Mouse (Mus musculus) frontal cortex, postnatal 14 days (tissue): Measurements from ENCODE around the gene Ets2.
A peak's percentile ranks its signal among the peaks of the same experiment; 100 is the strongest.
"Not testable (repeated sequence)": the region's sequence is repeated elsewhere in the genome, so short reads cannot be mapped to it uniquely, and the experiment has no call there.

ENCODE experiments used
- DNase-seq, 2 experiments: peaks; one replicate each; pipeline ENCODE4 v3.0.0; 2022; ENCODE audit warnings: low spot score in 2 of 2

Ets2 gene

DNA sequence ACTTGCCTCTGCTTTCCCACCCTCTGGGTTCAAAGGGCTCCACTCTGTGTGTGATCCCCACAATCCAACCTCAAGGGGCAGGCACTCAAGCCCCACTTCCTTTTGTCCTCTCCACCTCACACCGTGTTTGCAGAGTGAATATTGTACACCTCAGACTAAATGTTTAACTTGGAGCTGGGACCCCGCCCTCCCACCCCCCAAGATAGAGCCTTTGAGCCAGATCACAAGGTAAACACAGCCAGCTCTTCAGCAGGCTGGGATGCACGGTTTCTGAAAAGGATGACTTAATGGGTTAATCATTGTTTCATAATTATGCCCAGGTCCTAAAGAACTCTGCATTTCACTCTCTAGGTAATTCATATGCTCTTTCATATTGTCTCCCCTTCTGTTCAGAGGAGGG, 2.2 kb upstream of the Ets2 start:
- DNase-seq, result no peak

DNA sequence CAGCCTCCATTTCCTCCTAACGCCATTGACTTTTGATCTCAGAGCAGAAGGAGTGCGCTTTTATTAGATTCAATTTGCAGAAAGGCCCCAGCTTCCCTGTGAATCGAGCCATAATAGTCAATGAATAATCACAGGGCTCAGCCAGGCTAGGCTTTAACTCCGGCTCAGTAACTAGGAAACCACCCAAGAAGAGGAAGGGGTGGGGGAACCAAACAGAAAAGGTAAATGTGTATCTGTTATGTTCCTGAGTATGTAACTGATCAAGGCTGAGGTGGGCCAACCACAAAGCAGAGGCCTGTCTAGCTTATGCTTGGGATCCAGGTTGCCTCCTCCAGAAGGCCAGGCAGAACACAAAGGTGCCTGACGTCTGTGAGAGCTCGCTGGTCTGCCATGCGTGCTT, 1.7 kb upstream of the Ets2 start:
- no peak for DNase-seq

DNA sequence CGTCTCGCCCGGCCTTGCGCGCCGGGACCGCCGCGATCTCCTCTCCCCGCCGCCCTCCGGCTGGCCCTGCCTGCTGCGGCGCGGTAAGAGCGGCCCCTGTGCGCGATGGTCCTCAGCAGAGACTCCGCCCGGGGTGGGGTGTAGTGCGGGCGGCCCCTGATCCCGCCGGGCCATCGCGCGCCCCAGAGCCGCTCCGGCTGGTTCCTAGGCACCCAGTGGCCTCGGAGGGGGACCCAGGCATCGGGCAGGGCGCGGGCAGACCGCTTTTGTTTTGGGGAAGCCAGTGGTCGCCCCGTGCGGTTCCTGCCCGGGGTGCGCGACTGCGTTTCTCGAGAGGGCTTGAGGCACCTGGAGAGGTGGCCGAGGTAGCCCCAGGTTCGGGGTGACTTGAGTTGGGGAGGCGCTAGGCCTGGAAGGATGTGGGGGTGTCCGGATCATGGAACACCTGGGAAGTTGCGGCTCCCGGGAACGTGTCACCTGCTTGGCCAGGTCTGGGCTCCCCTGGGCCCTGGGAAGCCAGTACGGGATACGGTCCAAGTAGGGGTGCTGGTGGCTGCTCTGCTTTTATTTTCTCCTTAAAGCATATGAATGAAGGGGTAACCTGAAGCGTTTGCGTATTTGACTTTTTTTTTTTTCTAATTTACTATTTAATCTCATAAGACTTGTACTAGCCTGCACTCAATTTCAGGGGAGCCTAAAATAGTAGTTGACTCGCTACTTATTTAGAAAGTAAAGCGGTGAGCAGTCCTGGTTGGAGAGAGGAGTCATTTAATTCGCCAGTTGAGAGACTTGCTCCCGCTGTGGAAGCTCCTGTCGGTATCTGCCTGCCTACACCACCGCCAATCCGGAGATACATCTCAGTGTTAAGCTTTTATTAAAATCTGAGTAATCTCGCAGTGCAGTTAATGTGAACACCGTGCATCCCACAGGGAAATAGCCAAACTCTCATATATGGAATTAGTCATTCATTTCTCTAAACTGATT, 979 bp downstream of the Ets2 start:
- DNase-seq, result peak in 1 of 2 experiments; percentile 32

DNA sequence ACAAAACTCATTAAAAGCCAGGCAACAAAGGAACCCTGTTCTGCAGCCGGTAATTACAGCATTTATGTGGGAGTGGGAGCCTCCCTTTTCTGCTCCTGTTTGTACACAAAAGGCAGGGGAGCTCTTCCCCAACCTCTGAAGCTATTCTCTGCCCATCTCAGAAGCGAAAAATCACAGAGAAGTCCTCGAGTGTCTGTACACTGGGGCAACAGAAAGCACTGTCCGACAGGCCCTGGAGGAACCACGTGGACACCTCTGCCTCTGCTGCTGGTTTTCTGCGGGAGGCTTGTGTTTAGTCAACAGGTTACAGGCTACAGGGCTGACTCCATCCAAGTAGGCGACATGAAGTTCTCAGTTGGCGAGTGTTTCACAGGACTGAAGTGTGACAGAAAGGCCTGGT, 2.1 kb downstream of the Ets2 start:
- DNase-seq, result no peak

DNA sequence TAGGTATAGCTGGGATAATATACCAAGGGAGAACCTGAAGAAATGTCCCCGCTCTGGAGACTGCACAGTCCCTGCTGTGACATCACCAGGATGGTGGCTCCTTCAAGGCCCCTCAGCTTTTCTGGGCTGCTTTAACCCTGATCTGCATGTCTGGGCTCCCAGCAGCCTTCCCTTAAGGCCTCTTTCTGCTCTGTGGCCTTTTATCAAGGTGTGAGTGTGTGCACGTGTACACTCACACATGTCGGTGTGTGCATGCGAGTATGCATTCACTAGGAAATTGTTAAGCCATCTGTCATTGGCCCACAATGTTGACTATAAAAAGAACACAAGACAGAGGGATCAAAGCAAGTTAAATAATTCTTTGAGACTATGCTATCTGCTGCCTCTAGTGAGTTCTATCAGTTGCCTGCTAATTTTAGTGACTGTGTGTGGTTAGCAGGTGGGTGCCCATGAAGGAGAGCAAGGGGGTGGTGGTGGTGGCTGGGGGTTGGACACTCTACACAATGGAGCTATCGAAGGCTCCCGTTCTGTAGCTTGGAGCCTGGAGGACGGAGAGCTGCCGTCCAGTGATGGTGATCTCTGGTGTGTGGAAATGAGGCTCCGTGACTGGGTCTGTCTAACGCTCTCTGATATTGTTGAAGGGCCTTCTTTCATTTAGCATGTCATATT, 2.9 kb downstream of the Ets2 start:
- DNase-seq, result no peak

DNA sequence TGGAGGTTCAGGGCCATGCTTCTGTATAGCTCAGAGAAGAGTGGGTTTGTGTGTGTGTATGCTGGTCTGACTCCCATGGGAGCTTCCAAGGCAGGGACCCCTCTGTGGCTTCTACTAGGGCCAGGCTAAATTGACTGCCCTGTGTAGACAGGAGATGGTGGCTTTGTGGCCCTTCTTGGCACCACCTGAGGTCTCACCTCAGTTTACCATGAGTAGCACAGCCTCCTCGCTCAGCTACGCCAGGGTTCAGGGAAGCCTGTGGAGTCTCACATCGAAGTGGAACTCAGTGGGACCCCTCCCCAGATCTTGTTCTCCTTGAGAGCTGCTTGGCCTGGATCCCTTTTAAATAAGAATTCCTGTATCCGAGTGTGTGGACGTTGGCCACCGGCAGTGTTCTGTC, 3.9 kb downstream of the Ets2 start:
- DNase-seq, result no peak

DNA sequence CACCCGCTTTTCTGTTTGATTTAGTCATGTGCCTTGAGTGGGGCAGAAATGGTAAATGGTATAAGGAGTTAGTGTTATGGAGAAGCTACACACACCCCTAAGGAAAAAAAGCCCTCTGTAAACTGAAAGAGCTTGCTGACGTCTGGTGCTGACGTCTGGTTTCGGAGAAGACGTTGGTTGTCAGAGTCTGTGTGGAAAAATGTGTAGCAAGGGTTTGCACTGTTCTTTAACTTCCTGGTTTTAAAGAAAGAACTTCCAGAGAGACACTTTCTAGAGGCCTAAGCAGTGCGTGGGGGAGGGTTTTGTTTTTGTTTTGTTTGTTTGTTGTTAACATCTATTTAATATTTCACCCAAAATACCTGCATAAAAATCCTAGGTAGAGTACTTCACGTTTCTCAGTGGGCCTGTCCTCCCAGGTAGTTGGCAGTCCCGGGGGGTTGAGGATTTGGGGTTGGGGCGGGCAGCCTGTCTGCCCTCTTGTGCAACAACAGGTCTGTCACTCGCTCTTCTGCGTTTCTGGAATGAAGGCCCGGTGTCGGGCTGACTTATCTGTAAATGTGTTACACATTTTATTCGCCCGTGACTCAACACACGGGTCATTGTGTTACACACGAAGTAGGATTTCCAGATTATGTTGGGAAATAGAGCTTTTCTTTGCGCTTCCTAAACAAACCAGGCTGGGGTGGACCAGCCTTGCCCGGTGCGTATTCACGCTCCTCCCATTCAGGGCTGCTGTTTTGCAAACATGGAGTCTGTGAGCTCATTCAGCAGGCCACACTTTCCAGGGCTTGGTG, 6.5 kb downstream of the Ets2 start:
- no peak for DNase-seq

DNA sequence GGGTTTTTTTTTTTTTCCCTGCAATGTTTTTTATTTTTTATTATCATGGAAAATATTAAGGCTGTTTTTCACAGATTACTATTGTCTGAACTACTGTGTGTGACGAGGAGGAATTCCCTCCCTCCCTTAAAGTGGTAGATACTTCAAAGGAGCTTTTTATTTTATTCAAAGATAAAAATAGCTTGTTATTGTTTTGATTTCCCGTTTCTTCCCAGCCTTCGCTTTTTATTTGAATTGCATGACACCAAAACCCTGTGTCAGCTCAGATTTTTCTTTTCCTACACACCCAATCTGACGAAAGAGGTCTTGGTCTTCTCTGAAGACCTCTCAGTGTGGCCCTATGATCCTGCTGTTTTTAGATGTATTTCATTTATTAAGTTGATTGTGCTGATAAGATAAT, 7.3 kb downstream of the Ets2 start:
- DNase-seq, result no peak

DNA sequence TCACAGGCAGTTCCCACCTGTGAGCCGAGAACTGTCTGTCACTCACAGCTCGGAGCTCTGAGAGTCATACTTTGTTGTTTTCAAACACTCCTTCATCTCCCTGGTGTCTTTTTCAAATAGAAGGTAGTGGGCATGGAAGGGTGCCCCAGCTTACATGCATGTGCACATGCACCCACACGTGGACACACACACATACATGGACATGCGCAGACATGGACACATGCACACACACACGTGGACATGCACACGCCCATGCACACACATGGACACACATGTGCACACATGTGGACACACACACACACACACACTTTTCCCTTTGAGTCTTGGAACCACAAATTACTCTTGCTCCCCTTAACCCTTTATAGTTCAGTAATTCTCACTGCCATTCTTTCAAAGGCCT, 8.3 kb downstream of the Ets2 start:
- DNase-seq, result no peak

DNA sequence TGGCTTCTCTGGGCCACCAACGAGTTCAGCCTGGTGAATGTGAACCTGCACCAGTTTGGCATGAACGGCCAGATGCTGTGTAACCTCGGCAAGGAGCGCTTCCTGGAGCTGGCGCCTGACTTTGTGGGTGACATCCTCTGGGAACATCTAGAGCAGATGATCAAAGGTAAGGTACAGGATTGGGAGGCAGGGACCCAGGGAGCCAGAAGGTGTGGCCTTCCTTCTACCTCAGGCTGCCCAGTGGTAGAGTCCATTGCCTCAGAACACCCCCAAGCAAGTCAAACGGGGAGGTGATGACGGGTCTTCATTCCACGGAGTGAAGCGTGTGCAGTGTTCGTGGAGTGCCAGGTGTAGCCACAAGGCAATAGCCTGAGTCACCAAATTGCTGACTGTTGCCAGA, 10.2 kb downstream of the Ets2 start:
- no peak for DNase-seq

DNA sequence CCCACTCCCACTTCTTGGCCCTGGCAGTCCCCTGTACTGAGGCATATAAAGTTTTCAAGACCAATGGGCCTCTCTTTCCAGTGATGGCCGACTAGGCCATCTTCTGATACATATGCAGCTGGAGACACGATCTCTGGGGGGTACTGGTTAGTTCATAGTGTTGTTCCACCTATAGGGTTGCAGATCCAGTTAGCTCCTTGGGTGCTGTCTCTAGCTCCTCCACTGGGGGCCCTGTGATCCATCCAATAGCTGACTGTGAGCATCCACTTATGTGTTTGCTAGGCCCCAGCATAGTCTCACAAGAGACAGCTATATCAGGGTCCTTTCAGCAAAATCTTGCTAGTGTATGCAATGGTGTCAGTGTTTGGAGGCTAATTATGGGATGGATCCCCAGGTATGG, 11.2 kb downstream of the Ets2 start:
- DNase-seq, result not testable (repeated sequence)

DNA sequence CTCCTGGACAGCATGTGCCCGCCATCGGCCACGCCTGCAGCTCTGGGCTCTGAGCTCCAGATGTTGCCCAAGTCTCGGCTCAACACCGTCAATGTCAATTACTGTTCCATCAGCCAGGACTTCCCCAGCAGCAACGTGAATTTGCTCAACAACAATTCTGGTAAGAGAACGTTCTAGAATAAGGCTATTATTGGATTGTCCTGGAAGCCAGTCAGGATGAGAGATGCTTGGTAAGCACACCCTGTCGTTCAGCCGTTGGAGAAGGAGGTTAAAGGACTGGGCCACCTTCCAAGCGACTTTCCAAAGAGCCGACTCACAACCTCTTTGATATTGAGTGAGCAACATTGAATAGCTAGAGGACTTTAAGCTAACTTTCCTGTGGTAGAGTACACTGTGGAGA, 13.2 kb downstream of the Ets2 start:
- DNase-seq, result no peak

DNA sequence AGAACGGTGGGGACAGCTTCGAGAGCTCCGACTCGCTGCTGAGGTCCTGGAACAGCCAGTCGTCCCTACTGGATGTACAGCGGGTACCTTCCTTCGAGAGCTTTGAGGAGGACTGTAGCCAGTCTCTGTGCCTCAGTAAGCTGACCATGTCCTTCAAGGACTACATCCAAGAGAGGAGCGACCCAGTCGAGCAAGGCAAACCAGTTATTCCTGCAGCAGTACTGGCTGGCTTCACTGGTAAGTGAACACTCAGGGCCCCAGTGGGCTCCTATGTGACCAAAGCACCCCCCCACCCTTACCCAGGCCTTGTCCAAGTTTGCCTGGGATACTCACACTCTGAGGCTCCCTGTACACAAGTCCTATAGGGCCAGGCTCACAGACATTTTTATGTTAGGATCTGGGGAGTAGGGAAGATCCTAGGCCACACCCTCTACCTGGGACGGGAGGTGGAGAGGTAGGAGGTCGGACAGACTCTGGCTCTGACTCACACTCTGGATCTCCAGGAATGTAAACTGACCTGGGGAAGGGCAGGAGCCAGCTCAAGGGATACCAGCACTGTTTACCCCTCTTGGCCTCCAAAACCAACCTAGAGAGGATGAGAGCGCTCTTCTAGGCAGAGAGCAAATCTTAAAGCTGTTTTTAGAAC, 14.3 kb downstream of the Ets2 start:
- DNase-seq, result no peak

DNA sequence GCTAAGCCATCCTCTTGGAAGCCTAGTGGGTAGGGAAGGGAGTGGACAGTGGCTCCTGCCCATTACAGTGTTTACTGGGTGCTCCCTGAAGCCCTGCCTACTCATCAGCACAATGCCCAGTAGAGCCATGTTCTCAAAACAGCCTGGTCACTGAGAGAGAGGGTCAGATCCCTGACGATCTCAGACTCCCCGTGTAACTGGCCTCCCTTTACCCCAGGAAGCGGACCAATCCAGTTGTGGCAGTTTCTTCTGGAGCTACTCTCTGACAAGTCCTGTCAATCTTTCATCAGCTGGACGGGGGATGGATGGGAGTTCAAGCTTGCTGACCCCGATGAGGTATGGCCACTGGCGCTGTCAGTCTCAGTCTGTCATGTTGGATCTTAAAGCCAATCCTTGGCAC, 15.8 kb downstream of the Ets2 start:
- DNase-seq, result no peak

DNA sequence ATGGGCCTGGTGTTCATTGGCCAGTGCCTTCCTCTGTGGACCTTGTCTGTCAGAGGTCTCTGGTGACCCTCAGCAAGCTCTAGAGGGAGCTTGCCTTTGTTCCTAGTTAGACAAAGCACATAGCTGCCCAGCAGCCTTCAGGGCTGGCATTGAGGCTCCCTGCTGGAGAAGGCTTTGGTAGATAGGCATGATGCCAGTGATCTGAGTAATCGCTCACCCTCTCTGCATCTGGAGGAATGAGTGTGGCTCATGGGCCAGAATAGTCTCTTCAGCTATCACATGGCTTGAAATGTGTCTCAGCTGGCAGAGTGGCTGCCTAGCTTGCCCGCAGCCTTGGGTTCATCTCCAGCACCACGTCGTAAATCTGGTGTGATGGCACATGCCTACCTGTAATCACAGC, 16.2 kb downstream of the Ets2 start:
- no peak for DNase-seq

DNA sequence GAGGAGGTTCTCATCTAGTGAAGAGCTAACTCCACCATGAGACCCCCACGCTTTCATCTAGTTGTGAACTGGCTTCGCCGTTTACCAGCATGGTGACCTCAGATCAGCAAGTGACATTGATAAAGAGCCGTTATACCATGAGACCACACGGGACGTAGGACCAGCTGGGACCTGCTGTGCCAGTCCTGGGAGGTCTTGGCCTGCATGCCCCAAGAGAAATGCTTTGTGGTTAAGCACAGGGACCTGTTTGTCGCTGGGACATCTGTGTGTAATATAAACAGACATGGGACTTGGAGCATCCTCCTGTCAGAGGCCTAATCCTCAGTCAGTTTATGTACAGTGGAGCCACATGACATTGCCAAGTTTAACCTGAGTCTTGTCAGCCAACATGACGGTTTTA, 18.7 kb downstream of the Ets2 start:
- no peak for DNase-seq

DNA sequence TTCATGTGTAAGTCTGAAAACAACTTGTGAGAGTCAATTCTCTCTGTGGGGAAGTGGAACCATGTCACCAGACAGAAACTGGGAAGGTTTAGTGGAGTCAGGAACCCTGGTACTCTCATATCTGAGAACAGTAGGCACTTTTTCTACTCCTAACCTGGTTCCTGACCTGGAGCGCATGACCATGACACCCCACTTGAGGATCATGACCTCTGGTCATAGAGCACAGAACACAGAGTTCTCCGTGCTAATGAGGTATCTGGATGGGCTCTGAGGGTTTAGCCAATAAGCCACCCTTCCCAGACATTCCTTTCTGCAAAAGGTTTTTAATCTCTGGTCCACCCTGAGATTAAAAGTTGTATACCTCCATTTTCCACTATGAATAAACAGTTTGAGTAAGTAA, 22.4 kb downstream of the Ets2 start:
- DNase-seq, result no peak

DNA sequence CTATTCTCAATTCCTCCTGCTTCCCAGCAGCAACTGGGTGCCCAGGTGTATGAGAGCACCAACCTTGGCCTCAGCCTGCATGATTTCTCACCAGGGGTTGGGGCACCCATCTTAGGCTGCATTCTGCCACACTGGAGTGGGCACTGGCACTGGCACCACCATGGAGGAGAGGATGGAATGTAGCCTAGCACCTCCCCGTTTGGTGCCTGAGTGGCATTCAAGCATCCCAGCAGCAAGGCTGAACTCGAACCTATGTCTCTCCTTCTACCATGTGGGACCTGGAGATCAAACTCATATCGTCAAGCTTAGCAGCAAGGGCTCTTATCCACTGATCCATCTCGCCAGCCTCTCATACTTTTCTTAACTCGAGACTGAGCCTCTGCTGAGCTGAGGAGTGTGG, 22.9 kb downstream of the Ets2 start:
- DNase-seq, result no peak

DNA sequence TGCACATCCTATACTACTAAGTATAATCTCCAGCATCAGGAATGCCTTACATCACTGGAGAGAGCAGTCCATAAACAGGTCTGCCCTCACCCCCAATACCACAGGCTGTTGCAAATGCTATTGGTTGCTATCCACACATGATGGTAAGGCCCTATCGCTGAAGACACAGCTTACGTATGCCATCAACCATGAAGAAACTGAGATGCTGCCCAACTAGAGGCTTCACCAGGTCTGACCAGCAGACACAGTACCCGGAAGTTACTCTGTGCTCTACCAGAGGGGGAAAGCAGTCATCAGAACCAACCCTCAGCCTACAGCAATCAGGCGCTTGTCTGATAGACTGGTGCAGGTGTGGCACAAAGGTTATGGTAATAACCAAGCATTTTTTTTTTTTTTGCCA, 24.9 kb downstream of the Ets2 start:
- no peak for DNase-seq

DNA sequence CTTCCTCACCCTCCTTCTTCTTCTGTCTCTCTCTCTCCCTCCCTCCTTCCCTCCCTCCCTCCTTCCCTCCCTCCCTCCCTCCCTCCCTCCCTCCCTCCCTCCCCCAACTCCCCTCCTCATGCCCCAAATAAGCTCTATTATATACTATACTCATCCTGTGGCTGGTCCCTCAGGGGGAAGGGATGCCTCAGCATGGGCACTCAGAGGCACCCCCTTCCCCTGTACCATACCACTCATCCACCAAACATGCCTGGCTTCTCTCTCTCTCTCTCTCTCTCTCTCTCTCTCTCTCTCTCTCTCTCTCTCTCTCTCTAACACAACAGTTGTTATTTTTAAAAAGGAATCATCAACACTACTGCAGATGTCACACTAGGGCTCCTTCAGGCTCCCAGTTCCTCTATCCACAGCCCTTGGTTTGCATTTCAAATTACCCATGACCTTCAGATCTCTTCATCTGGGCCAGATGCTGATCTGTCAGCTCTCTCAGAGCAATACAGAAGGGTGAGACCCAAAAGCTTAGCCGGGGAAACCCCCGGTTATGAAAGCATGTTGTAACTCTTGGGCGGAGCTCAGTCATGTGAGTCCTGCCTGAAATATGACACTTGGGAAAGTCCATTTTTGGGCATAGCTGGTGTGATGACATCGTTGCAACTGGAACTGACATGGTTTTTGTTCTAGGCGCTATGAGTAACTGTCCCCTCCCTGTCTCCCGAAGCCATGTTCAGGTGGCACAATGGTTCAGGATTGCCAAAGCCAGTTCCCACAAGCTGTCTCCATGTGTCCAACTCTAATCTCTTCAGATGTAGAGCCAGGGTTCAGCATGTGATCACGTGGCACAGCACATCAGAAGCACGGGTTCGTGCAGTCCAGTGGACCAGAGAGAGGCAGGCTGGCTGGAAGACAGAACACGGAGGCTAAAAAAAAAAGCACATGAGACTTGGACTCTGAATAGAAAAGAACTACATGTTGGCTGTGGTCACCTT, 26.9 kb downstream of the Ets2 start:
- no peak for DNase-seq

DNA sequence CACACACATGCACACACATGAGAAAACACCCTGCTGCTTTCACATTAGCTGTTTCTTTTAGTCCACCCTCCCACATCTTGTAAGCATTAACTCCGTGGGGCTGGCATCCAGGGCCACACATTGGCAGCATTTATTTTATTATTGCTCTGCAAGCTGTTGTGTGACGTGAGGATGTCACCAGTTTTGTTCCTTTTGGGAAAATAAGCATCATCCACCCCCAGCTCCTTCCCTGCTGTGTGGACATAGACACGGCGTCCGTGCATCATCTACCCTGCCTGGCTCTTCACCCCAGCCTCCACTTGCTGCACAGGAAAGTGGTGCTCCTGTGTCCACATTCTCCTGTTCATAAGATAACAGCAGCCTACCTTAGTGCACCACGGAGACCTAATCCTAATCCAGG, 27.9 kb downstream of the Ets2 start:
- no peak for DNase-seq
